Mouse (Mus musculus) c-Kit-positive CD71-positive TER-119-positive erythroid progenitor cells, embryonic 14.5 days (primary cell): ENCODE measurements around the gene Zdhhc20.
"Not testable (repeated sequence)": the region's sequence is repeated elsewhere in the genome, so short reads cannot be mapped to it uniquely, and the experiment has no call there.

Source experiments
- DNase-seq: peaks from one replicate; pipeline ENCODE4 v3.0.0-alpha.2; 2013; ENCODE audit warnings: low spot score

Zdhhc20 gene

GRCm38 (mm10) chr14:57889541-57890010, 500 bp downstream of the Zdhhc20 start:
- no peak for DNase-seq

DNA sequence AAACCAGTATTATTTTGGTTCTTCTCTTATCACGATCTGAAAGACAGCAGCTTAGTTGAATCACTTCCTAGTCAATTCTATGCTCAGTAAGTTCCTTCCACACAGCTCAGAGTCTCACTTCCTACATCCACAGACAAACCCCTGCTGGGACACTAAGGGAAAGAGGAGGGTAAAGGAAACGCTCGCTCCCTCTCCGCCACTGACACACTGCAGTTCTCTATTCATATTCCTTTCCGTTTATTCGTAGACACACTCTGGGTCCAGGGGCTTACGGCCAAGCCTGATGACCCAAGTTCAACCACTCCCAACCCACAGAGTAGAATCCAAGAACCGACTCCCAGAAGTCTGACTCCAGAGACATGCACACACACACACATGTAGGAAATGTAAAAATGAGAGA, 2.9 kb downstream of the Zdhhc20 start:
- DNase-seq, result no peak

DNA sequence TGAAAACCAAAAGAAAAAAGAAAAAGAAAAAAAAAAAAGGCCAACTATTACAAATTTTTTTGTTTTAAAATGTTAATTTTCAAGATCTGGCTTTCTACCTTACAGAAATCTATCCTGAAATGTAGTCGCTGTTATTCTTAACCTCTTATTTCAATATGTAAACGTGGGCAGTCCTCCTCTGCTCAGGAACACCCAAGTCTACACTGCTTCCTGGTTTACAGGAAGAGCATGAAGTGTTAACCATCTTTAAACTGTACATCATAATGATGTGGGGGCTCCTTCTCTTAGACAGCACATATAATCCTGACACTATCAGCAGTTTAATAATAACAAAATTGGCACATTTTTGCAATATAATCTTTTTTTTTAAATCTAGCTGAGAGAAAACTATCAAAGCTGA, 4.0 kb downstream of the Zdhhc20 start:
- no peak for DNase-seq

DNA sequence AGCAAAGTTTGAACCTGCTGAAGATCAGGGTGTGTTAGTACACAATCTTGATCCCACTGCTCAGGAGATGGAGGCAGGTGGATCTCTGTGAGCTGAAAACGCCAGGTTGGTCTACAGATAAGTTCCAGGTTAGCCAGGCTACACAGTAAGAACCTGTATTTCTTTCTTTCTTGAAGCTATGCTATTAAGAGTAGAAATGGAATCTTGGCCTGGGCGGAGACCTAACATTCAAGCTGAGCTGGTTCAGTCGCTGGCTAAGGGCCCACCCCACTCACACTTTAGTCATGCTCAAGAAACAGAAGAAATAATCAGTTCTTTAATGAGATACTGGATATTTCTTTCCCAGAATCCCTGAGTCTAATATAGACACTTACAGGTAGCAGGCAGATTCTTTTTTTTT, 6.7 kb downstream of the Zdhhc20 start:
- DNase-seq, result no peak

GRCm38 (mm10) chr14:57882720-57883119, 7.4 kb downstream of the Zdhhc20 start:
- DNase-seq, result no peak

- DNase-seq, result no peak
Observed at GRCm38 (mm10) chr14:57881793-57882192, 8.3 kb downstream of the Zdhhc20 start.

- no peak for DNase-seq
Observed at GRCm38 (mm10) chr14:57881074-57881473, 9.0 kb downstream of the Zdhhc20 start.

GRCm38 (mm10) chr14:57877921-57878320, 12.2 kb downstream of the Zdhhc20 start:
- DNase-seq, result no peak

- DNase-seq, result no peak
Observed at GRCm38 (mm10) chr14:57866676-57867276, 23.3 kb downstream of the Zdhhc20 start.

DNA sequence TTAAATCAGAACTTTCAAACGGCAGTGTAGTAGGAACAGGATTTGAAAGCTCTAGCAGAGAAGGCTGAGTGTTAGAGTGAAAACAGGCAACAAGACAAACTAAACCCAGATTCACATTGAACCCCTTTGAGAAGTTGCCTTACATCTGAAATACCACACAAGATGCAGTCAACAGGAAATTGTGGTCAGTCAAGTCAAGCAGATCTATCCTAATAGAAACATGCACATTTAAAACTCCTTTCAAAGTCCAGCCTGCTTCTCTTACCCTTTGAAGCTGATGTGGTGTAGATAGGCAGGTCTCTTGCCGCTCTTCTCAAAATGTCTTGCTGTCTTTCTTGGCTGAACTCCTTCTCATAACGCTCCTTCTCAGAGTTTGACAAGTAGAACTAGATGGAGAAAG, 24.8 kb downstream of the Zdhhc20 start:
- DNase-seq, result no peak

GRCm38 (mm10) chr14:57863129-57863528, 26.9 kb downstream of the Zdhhc20 start:
- DNase-seq, result no peak

DNA sequence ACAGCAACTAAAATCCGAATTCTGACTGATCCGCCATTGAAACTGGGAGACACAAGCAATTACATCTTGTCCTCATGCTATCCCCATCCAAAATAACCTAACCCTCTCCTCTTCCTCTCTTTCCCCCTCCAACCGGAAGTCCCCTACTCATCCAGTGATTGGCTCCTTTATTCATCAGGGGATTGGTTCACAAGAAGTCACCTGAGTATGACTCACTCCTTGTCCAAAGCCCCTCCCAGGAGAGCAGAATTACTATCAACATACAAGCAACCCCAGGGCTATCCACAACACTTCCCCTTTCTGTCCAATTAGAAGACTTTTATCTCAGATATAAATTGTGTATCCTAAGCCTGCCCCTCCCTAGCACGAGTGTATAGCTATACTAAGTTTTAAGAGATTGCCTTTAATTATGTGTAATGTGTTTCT, 28.1 kb downstream of the Zdhhc20 start:
- DNase-seq, result no peak

- DNase-seq, result no peak
Observed at GRCm38 (mm10) chr14:57859520-57859919, 30.6 kb downstream of the Zdhhc20 start.

GRCm38 (mm10) chr14:57858601-57859000, 31.5 kb downstream of the Zdhhc20 start:
- DNase-seq, result no peak

DNA sequence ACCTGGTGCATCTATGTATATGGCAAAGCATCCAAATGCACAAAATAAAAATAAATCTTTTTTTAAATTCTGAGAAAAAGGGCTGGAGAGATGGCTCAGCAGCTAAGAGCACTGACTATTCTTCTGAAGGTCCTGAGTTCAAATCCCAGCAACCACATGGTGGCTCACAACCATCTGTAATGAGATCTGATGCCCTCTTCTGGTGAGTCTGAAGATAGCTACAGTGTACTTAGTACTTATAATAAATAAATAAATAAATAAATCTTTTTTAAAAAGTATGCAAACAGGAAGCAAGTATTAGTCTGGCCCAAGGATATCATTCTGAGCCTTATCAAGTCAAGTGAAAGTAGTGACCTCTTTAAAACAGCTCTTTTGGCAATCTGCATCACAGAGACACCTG, 34.0 kb downstream of the Zdhhc20 start:
- DNase-seq, result not testable (repeated sequence)

DNA sequence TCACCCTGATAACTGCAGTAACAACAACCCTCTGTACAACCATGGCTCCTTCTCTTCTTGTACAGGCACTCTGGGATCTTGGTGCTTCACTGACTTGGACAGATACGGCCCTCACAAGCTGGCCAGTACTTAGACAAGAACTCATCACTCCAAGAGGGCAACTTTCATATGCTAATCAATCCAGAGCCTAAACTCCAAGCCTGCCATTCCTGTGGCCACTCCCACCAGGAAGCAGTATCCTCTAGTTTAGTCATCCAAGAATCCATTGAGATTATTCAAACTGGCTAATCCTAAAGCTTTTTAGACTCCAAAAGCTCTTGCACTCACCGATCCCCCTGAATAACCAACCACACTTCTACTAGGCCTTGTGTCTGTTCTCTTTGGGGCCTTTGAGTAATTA, 37.1 kb downstream of the Zdhhc20 start:
- DNase-seq, result no peak

GRCm38 (mm10) chr14:57850330-57850729, 39.7 kb downstream of the Zdhhc20 start:
- DNase-seq, result peak; percentile 32

GRCm38 (mm10) chr14:57848646-57849045, 41.4 kb downstream of the Zdhhc20 start:
- no peak for DNase-seq

DNA sequence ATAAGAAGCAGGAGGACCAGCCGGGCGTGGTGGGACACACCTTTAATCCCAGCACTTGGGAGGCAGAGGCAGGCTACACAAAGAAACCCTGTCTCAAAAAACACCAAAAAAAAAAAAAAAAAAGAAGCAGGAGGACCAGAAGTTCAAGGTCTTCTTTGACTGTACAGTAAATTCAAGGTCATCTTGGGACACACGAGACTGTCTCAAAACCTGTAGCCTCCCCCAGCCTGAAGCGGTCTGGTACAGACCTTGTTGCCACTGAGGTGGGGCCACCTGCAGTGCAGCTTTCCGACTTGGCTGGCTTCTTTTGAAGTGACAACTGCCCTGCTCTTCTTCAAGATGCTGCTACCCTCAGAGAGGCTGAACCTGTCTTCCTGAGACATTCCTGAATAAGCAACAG, 42.0 kb downstream of the Zdhhc20 start:
- not testable (repeated sequence) for DNase-seq

DNA sequence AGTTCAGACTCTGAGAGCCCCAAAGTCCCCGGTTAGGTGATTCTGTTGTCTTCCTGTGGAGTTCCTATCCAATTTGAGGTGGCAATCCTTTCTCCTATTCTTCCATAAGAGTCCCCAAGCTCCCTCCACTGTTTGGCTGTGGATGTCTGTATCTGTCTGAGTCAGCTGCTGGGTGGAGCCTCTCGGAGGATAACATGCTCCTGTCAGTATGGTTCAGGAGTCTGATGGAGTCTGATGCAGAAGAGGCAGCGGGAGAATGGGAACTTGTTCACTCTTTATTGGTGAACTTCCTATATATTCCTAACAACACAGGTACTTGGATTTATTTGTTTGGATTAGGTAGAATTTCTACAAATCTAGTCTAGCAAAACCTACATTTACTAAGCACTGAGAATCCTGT, 45.5 kb downstream of the Zdhhc20 start:
- no peak for DNase-seq

- DNase-seq, result peak; percentile 39
Observed at GRCm38 (mm10) chr14:57835157-57835556, 54.9 kb downstream of the Zdhhc20 start.

- no peak for DNase-seq
Observed at GRCm38 (mm10) chr14:57833526-57833925, 56.5 kb downstream of the Zdhhc20 start.

DNA sequence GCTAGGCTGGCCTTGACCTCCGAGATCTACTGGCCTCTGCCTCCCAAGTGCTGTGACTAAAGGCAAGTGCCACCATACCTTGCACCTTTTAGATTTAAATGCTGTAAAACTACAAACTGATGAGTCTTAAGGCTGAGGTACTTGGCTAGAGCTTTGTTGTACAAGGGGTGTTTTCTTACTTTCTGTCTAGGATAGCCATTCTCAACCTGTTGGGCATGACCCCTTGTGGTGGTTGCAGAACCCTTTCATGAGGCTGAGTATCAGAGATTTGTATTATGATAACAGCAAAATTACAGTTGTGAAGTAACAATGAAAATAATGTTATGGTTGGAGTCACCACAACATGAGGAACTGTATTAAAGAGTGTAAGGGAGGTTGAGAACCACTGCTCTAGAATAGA, 62.8 kb downstream of the Zdhhc20 start:
- DNase-seq, result no peak
